Mouse (Mus musculus) adrenal gland (tissue): Measurements from ENCODE around the gene Zfpm1.

Source experiments
- intact Hi-C: fragments of 180-260 bp; cut with DNase I; formaldehyde crosslinking; loops from one replicate; pipeline ENCODE4 v1.15.1; 2025

Zfpm1 gene

DNA sequence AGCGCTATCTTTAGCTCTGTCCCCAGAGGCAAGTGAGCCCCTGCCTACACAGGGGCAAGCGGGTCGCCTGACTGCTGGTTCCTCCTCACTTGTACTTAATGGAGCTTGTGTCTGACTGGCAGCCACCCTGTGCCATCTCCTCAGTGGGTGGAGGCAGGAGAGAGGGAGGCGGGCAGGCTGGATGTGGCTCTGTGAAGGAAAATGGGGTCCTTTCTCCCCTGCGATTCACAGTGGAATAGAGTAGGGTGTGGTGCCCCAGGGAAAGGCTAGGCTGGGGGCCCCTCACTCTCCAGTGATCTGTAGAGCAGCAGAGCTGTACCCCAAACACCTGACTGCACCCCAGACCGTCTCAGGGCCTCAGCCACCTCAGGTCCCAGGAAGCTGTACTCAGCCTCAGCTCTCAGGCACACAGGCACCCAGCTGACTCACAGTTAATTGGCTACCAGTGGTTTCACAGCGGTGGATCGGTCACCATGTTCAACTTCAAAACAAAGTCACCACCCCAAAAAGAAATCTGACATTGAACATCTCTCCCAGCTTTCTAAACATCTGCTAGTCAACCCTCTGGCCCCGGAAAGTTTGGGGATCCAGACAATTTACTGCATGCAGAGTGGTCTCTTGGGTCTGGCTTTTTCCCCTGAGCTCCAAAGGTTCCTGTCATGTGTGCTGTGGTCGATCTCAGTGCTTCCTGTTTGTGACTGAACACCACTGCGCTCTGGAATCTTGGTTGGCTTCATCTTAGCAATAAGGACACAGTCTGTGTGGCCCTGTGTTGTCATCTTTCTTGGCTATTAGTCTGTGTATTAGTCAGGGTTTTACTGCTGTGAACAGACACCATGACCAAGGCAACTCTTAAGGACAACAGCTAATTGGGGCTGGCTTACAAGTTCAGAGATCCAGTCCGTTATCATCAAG lies 63.5 kb downstream of the Zfpm1 start:
- intact Hi-C loops = no loop called here

DNA sequence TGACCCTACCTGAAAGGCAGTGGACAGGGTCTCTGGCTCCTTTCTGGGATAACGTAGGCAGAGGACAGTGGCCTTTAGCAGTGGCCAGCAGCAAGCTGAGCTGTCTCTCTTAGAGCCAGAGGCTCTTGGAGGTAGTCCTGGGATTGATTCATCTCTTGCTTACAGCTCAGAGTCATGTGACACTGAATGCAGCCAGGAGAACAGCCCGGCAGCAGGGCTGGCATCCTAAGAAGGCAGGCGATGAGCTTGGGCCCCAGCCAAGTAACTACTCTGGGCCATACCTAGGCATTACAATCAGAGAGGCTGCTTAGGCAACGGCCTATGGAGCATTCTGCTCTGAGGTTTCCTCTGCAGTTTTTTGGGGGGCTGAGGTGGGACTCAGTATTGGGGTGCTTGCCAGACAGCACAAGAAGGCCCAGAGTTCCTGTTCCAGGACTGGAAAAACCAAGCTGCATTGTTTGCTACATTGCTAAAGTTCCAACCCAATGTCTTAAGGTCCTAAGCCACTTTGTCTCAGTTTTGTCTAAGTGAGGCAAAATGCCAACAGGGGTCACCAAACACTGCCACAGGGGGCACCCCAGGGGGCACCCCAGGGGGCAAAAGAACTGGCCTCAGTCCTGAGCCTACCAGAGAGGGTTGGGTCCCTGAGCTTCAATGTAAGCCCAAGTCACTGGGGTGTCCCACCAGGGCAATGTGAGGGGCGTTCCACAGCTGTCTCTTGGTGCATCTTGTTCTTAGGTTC lies 66.0 kb downstream of the Zfpm1 start:
- intact Hi-C loops = no loop called here

DNA sequence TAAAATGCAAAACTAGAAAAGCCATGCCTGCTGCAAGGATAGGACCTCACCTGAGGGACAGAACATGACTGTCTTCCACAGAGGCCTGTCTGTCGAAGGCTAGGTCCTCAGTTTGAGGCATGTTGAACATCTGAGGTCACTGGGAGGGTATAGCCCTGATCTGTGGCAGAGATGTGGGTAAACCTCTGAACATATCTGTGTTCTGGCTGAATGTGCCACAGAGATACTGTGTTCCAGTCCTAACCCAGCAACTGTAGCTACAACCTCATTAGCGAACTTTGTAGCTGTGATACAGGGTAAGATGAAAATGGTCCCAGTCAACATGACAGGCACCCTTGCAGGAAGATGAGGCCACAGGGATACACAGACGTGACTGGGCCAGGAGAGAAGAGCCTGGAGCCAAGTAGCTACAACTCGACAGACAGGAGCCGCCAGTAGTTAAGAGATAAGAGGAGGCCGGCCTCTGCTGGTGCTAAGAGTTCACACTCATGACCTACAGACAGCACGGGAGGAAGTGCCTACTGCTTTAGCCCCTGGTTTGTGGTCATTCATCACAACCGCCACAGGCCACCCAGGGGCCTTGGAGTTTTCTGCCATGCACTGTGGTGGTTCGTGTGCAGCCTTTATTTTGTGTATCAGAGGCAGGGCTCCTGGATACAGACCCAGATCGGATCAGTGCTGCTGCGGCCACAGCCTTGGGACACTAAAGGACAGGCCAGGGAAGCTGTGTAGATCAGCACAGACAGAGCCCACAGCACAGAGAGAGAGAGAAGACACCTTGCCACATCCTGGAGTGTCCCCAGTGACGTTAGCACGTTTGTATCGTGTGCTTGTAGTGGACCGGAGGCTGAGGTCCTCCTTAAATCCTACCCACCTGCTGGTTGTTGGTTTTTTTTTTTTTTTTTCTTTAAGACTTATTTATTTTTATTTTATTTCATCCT lies 67.7 kb downstream of the Zfpm1 start:
- intact Hi-C loops = no loop called here

DNA sequence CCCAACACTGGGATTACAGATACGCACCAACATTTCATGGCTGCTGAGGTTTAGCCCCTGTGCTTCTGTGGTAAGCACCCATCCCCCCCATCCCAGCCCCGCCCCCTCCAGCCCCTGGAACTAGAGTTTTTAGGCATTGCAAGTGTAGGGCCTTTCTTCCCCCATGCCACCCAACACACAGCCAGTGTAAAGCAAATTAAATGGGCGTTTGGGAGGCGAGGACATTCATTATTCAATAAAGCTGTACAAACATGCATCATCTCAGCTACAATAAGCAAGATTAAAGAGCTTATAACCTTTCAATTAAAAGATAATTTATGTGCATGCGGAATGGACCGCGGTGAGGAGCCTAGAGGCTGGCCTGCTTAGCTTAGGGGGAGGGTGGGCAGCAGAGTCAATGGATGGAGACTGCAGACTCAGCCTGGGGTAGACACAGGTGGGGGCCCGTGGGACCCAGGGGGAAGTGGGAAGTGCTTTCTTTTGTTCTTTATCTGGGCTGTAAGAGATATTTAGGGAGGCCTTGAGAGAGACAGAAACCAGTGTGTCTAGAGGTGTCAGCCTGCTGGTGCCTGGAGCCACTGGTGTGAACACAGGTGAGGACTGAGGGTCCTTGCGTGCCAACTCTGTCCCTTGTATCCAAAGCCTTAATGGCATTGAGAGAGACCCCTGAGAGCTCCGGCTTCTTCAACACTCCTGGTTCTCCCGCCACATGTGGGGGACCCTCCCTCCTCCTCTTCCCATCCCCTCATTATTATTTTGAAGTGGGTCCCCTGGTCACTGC lies 68.6 kb downstream of the Zfpm1 start:
- intact Hi-C loops = no loop called here

DNA sequence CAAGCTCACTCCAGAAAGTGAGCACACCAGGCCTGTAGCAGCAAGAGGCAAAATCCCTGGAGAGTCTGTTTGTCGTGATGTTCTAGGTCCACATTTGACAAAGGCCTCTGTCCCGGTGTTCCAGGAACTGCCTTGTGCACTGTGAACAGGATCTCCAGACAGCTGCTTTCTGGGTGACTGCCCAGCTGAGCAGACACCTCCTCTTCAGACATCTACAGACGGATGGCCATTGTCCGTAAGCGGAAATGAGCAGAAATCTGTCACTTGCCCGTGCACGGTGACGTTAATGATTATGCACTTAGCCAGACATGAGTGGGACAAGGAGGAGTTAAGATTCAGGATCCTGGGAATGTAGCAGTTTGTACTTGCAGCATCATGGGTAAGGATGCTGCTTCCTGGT lies 72.2 kb downstream of the Zfpm1 start:
- intact Hi-C loops = no loop called here

DNA sequence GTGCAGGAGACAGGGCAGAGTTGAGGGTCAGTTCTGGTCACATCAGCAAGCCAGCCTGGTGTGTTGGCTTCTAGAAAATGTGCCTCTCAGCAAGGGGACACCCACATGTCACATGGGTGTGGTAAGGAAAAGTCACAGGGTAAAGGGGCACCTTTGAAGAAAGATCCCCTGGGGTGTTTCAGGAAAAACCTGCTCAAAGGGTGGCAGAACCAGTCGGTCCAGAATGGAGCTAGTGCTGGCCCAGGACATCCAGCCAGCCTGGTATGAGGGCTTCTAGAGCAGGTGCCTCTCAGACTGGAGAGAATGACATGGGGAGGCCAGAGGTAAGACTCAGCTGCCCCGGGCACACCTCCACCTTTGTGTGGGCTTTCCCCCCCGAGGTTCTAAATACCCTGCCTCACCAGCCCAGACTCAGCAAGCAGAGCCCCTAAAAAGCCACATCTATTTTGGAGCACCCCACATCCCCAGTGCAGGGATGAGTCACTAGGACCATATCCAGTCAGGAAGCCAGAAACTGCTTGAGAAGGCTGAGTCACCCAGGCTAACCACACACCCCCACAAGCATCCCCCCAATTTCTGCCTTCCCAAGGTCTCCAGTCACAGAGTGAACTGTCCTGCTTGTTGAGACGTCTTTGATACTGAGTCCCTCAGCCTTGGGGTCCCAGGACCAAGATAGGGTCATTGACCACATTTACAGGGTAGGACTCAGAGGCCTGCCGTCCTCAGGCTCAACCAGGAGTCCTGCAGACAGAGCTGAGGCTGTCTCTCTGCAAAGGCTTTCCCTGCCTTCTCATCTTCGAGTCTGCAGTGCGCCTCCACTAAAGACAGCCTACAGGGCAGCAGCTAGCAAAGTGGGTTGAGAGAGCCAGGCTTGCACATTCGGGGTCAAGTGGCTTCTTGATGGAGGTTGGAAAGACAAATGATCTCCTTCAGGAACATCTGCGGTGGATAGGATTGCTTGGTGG lies 74.0 kb downstream of the Zfpm1 start:
- intact Hi-C loops = no loop called here

DNA sequence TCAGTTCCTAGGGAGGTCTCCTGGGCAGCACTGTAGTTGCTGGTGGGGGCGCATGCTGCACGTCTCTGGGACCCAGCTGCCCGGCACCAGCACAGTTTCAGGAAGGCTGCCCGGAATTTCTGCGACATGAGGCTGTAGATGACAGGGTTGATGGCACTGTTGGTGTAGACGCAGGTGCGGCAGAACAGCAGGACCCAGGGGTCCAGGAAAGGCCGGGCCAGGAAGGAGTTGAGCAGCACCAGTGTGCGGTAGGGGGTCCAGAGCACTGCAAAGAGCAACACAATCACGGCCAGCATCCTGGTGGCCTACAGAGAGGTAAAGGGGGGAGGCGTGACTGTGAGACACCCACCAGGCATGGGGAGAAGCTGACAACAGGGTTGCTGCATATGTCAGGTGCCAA lies 75.3 kb downstream of the Zfpm1 start:
- intact Hi-C loops = no loop called here

DNA sequence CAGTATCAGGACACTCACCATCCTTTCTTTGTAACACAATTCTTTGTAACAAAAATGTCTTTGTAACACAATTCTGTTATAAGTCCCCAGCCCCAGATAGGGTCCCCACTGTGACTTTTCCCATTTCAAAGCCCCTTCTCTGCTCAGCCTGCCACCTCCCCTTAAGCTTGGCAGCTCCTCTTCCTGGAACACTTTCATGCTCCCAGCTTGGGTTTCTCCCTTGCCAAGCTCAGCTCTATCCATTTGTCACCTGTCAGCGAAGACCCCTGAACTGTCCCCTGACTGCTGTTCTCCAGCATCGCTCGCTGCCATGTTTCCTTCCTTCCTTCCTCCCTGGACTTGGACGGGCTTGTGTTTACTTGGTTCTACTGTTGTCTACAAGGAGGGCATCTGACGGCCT lies 75.7 kb downstream of the Zfpm1 start:
- intact Hi-C loops = no loop called here

DNA sequence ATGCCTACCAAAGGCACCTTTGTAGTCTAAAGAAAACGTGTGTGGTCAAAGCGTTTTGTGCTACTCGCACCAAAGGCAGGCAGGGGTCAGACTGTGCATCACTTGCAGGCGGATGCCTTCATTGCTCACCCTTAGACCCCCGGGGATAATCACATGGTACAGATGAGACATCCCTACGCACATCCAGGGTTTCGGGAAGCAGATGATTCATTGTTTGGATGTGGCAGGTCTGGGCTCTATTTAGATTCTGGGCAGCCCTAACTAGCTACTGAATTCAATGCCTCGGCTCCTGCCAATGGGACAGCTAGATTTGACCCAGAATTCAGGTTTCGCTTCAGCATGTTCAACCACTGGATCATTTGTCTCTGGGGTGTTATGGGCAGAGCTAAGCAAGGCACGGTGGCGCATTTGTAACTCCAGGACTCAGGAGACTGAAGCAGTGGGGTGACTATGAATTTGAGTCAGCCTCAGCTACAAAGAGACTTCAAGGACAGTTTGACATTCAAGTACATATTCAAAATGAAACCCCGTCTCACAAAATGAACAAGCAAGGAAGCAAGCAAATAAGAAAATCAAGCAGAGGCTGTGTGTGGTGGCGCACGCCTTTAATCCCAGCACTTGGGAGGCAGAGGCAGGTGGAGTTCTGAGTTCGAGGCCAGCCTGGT lies 77.3 kb downstream of the Zfpm1 start:
- intact Hi-C loops = no loop called here

DNA sequence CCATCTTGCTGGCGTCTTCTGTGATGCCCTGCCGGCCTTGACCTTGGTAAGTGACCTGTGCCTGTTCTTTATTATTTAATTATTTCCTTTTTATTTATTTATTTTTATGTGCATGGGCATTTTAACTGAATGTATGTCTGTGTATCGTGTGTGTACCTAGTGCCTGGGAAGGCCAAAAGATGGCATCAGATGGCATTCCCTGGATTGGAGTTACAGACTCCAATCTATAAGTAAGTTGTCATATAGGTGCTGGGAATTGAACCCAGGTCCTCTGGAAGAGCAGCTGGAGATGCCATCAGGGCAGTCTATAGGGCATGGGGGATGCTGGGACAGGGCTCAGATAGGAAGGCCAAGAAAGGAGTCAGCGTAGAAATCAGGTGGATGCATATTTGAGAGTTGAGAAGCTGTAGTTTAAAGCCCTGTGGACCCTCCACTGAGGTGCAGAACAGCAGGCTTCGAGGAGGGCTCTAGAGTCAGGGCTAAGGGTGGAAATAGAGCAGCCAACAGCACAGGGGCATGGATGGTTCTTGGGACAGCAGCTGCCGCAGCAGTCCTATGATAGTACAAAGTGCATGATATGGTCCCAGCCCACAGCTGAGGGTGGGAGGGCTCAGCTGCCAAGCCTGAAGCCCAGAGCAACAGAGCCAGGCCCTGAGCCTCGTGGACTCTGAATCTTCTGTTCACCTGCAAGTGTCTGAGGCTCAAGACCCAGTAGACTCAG lies 78.9 kb downstream of the Zfpm1 start, which contains the start of gene Trhr2:
Gene Trhr2, minus strand, starts transcription at position 51 of the 721 bp plus-strand sequence.
- intact Hi-C loops = no loop called here

DNA sequence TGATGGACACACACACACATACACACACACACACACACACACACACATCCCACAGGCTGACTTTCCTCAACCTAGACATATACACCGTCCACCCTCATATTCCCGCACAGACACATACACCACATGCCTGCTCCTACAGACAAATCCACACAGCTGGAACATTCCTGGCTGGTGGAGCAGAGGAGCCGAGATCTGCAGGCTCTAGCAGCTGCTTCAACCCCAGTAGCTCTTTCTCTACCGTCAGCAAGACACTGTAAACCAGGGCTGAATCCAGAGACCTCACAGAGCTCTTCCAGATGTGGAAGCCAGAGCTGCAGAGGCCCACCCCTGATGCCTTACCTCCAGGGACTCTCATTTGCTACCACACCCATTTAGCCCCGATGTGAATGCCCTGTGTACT lies 80.3 kb downstream of the Zfpm1 start:
- intact Hi-C loops = no loop called here

DNA sequence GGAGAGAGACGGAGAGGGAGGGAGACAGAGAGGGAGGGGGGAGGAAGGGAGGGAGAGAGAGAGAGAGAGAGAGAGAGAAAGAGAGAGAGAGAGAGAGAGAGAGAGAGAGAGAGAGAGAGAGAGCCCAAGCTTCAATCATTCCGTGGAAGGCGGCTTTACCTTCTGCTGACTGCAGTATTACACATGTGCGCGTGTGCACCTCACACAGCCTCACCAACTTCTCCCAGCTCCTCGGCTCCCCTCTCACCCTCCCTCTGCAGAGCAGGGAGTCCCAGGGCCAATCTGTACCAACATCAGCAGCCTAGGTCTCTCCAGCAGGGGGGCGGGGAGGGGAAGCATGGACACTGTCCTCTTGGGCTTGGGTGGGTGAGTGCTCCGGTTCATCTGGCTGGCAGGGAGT lies 81.0 kb downstream of the Zfpm1 start:
- intact Hi-C loops = no loop called here

DNA sequence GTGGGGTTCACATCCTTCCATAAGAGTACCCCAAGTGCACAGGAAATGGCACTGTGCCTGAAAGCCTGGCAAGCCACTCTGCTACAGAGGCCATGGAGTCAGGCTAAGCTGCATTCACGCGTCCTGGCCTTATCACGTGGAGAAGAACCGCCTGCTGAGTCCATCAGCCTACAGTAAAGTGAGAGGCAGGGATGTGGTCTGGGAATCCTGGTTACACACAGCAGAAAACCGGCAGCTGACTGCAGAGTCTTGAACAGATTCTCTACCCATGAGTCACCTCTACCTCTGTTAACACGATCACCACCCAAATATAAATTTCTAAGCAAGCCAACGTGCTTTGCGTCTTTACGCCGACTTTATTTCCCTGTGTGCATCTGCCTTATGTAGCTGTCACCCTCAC lies 86.6 kb downstream of the Zfpm1 start:
- intact Hi-C loops = loop anchor here (5.0 kb wide), 1 partner anchor 36 kb away; no protein-coding TSS in a partner anchor

DNA sequence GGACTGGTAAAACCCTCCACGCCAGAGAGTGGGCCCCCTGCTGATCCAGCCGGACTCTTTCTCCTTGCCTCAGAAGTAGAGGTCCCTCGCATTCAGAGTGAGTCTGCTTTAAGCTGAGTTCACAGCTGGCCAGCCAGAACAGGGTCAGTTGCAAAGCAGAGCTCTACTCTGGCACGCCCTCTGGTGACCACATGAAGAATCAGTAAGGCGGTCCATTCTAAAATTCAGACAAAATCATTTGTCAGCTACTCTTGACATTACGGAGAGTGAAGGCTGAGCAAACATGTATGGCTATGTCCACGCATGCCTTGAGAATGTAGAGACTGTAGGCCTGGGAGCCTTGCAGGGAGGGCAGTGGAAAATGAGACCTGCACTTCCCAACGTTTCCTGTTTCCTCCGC lies 87.7 kb downstream of the Zfpm1 start:
- intact Hi-C loops = loop anchor here (2.0 to 5.0 kb wide), 2 partner anchors 37 to 97 kb away; no protein-coding TSS in a partner anchor

DNA sequence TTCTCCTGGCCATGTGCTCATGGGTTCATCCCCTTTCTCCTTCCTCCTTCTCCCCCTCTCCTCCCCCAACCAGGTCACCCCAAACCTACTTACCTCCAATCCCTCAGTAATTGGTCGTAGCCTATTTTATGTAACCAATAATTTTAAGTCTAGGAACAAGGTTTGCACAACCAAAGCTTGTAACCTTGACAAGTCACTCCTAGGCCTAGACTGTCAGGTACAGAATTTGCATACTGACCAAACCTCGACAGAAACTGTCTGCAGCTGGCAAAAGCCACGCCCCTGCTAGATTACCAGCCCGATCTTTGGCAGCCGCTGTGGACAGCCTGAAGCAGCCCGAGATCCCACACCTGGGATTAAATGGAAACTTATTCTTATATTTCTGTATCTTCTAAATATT lies 89.8 kb downstream of the Zfpm1 start:
- intact Hi-C loops = loop anchor here (2.0 kb wide), 1 partner anchor 99 kb away; no protein-coding TSS in a partner anchor

DNA sequence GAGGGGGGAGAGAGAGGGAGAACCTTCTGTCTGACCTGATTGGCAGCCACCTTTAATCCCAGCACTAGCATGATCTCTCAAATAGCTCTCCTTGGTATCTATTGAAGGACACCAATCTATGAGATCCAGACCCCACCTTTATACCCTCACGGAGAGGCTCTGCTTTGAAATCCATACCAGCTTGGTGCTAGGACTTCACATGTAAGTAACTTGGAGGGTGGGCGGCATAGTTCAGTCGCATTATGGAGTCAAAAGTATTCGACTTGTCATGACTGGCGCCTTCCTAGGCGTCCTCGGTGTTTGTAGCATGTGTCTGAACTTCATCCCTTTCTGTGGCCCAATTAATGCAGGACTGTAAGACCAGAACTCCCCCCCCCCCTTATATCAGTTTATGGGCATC lies 93.4 kb downstream of the Zfpm1 start:
- intact Hi-C loops = loop anchor here (5.0 kb wide), 1 partner anchor 62 kb away; no protein-coding TSS in a partner anchor

DNA sequence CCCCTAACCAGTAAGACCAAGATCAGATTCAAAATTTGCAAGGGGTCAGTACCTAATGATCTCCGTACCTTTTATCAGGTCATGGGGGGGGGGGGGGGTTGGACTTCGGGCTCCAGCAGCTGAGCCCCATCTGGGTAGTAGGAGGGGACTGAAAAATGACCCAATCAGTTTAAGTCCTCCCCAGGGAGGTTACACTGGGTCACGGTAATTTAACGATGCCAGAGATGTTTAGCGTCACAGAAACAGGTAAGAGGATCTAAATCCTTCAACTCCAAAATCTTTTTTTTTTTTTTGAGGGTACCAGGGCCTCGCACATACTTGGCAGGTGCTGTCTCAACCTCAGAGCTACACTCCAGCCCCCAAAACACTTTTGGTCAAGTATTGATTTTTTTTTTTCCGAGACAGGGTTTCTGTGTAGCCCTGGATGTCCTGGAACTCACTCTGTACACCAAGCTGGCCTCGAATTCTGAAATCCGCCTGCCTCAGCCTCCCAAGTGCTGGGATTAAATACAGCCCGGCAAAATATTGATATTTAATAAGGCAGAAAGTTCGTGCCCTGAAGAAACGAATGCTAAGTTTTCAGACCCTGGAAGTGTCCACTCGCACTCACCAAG lies 93.9 kb downstream of the Zfpm1 start:
- intact Hi-C loops = loop anchor here (5.0 kb wide), 1 partner anchor 61 kb away; no protein-coding TSS in a partner anchor
